Mouse (Mus musculus) limb, embryonic 14.5 days (tissue): ENCODE measurements around the gene Cacna1e. TPM values are rescaled to one million over a fixed set of nuclear protein-coding genes. Genes with fewer than 3 reads are reported as not detected.

ENCODE experiments used
- ATAC-seq: fragments of 200-750 bp; cut with Nextera tagmentation; 2 replicates; pipeline ENCODE4 v1.8.0; 2017; ENCODE audit warnings: low read depth, moderate number of reproducible peaks, moderate TSS enrichment; ENCODE audit not compliant: low FRiP score
- DNase-seq: peaks from one replicate; pipeline ENCODE4 v3.0.0-alpha.2; 2015; ENCODE audit warnings: low spot score
- H3K27ac ChIP-seq: fragments of 300-500 bp; sonication (generic); replicated peaks from 2 replicates; pipeline ENCODE4 v1.5.1; 2014; ENCODE audit warnings: low read depth, mild to moderate bottlenecking, low read length, moderate library complexity, mixed read lengths
- H3K27me3 ChIP-seq: fragments of 300-500 bp; sonication (generic); 2 replicates; pipeline ENCODE4 v1.6.1; 2014; ENCODE audit warnings: low read length, mixed read lengths; ENCODE audit not compliant: control insufficient read depth, insufficient read depth
- H3K36me3 ChIP-seq: fragments of 300-500 bp; sonication (generic); 2 replicates; pipeline ENCODE4 v1.6.1; 2014; ENCODE audit warnings: mild to moderate bottlenecking, low read length, moderate library complexity, mixed read lengths; ENCODE audit not compliant: control insufficient read depth, insufficient read depth
- H3K4me1 ChIP-seq: fragments of 300-500 bp; sonication (generic); 2 replicates; pipeline ENCODE4 v1.6.1; 2014; ENCODE audit warnings: antibody characterized with exemption, low read length, mixed read lengths; ENCODE audit not compliant: control insufficient read depth, insufficient read depth
- H3K4me2 ChIP-seq: fragments of 300-500 bp; sonication (generic); replicated peaks from 2 replicates; pipeline ENCODE4 v1.6.1; 2014; ENCODE audit warnings: low read depth, mild to moderate bottlenecking, low read length, moderate library complexity; ENCODE audit not compliant: severe bottlenecking
- H3K4me3 ChIP-seq: fragments of 300-500 bp; sonication (generic); replicated peaks from 2 replicates; pipeline ENCODE4 v1.5.1; 2014; ENCODE audit warnings: low read length
- H3K9ac ChIP-seq: fragments of 300-500 bp; sonication (generic); 2 replicates; pipeline ENCODE4 v1.6.1; 2014; ENCODE audit warnings: mild to moderate bottlenecking, low read depth, low read length, moderate library complexity; ENCODE audit not compliant: severe bottlenecking
- H3K9me3 ChIP-seq: fragments of 300-500 bp; sonication (generic); 2 replicates; pipeline ENCODE4 v1.6.1; 2016; ENCODE audit warnings: low read length; ENCODE audit not compliant: control insufficient read depth
- POLR2A ChIP-seq: fragments of 200-500 bp; IDR thresholded peaks from 2 replicates; pipeline ENCODE4 v1.8.0; 2012; ENCODE audit warnings: inconsistent platforms, mild to moderate bottlenecking, moderate library complexity, borderline replicate concordance; ENCODE audit not compliant: insufficient read depth, insufficient read length; ENCODE audit errors: extremely low read depth
- WGBS: fragments of 180-500 bp; shearing (Covaris S2); extraction: QIAGEN DNeasy Blood & Tissue Kit; methylation state at CpG from one replicate; pipeline ENCODE4 v1.1.7; 2014; 5-methylcytosine and 5-hydroxymethylcytosine counted together
- polyA plus RNA-seq, 2 experiments: library from polyadenylated mRNA; depleted of rRNA in 1 of 2; stranded (reverse) in 1 of 2; unstranded in 1 of 2; fragments of >200 nt; fragmentation: Nextera tagmentation in 1 of 2; extraction: Ambion mirVana in 1 of 2; gene quantifications; 2 replicates each; pipeline versions ENCODE4 v1.2.1 to v1.2.3; 2012 to 2014

Gene Cacna1e
- polyA plus RNA-seq, 2 experiments: 0.51 to 1.4 TPM

GRCm38 (mm10) chr1:154520715-154521114, 363.6 kb downstream of the Cacna1e start:
- Histone ChIP-seq H3K4me1 (no peaks in the 10 kb centered on the region), H3K36me3 (no peaks in the 10 kb centered on the region), H3K9me3 (no peaks in the 10 kb centered on the region), H3K4me2 (no peak overlapping the region), H3K4me3 (no peak overlapping the region), H3K27ac (no peak overlapping the region), H3K9ac (no peak overlapping the region), H3K27me3 (no peaks in the 10 kb centered on the region)
- no peak for TF ChIP-seq POLR2A
- no peak for DNase-seq
- WGBS: 89% methylated on average over 2 of the region's 2 CpGs
- no peak for ATAC-seq

GRCm38 (mm10) chr1:154515350-154515749, 369.0 kb downstream of the Cacna1e start:
- TF ChIP-seq POLR2A: no peak
- no peak for DNase-seq
- no peak overlapping the region for H3K9ac ChIP-seq
- WGBS: 90% methylated on average over 2 of the region's 2 CpGs
- H3K9me3 ChIP-seq: no peaks in the 10 kb centered on the region
- H3K27me3 ChIP-seq: no peaks in the 10 kb centered on the region
- no peak overlapping the region for H3K27ac ChIP-seq
- H3K36me3 ChIP-seq: no peaks in the 10 kb centered on the region
- ATAC-seq: no peak
- no peaks in the 10 kb centered on the region for H3K4me1 ChIP-seq
- H3K4me2 ChIP-seq: no peak overlapping the region
- H3K4me3 ChIP-seq: no peak overlapping the region

GRCm38 (mm10) chr1:154511736-154512135, 372.6 kb downstream of the Cacna1e start:
- Histone ChIP-seq H3K36me3 (no peaks in the 10 kb centered on the region), H3K9me3 (no peaks in the 10 kb centered on the region), H3K4me2 (no peak overlapping the region), H3K9ac (no peak overlapping the region), H3K4me3 (no peak overlapping the region), H3K27ac (no peak overlapping the region), H3K27me3 (no peaks in the 10 kb centered on the region), H3K4me1 (no peaks in the 10 kb centered on the region)
- no peak for TF ChIP-seq POLR2A
- DNase-seq: no peak
- ATAC-seq: no peak

GRCm38 (mm10) chr1:154504005-154504404, 380.3 kb downstream of the Cacna1e start:
- Histone ChIP-seq H3K9ac (no peak overlapping the region), H3K4me2 (no peak overlapping the region), H3K4me1 (no peaks in the 10 kb centered on the region), H3K36me3 (no peaks in the 10 kb centered on the region), H3K27ac (no peak overlapping the region), H3K9me3 (no peaks in the 10 kb centered on the region), H3K27me3 (no peaks in the 10 kb centered on the region), H3K4me3 (no peak overlapping the region)
- ATAC-seq (no peak), DNase-seq (no peak)
- WGBS: 67% methylated on average over 4 of the region's 4 CpGs
- no peak for TF ChIP-seq POLR2A

GRCm38 (mm10) chr1:154500869-154501268, 383.4 kb downstream of the Cacna1e start:
- ATAC-seq: no peak
- H3K27ac ChIP-seq: no peak overlapping the region
- no peaks in the 10 kb centered on the region for H3K4me1 ChIP-seq
- no peak overlapping the region for H3K4me3 ChIP-seq
- H3K9ac ChIP-seq: no peak overlapping the region
- no peaks in the 10 kb centered on the region for H3K36me3 ChIP-seq
- H3K27me3 ChIP-seq: no peaks in the 10 kb centered on the region
- no peaks in the 10 kb centered on the region for H3K9me3 ChIP-seq
- no peak overlapping the region for H3K4me2 ChIP-seq
- 79% methylated on average over 5 of the region's 5 CpGs for WGBS
- DNase-seq: no peak
- TF ChIP-seq POLR2A: no peak

- Histone ChIP-seq H3K4me3 (no peak overlapping the region), H3K4me2 (no peak overlapping the region), H3K27ac (no peak overlapping the region), H3K36me3 (no peaks in the 10 kb centered on the region), H3K9ac (no peak overlapping the region), H3K9me3 (no peaks in the 10 kb centered on the region), H3K27me3 (no peaks in the 10 kb centered on the region), H3K4me1 (no peaks in the 10 kb centered on the region)
- TF ChIP-seq POLR2A: no peak
- 63% methylated on average over 3 of the region's 3 CpGs for WGBS
- DNase-seq (no peak), ATAC-seq (no peak)
These were observed 384.0 kb downstream of the Cacna1e start for GRCm38 (mm10) chr1:154500187-154500866.
